Mouse (Mus musculus) C2C12 (cell line): ENCODE results near the gene Ajm1. TPM values are rescaled to one million over a fixed set of nuclear protein-coding genes. Genes with fewer than 3 reads are reported as not detected.

Source experiments
- H3K27me3 ChIP-seq: one replicate; pipeline ENCODE4 v1.6.1; 2011; ENCODE audit not compliant: control insufficient read depth, insufficient read depth, insufficient read length
- H3K36me3 ChIP-seq: one replicate; pipeline ENCODE4 v1.6.1; 2011; ENCODE audit not compliant: control insufficient read depth, insufficient read depth
- H3K4me3 ChIP-seq: one replicate; pipeline ENCODE4 v1.5.1; 2011; ENCODE audit warnings: mild to moderate bottlenecking, control low read depth; ENCODE audit not compliant: poor library complexity, insufficient read depth, severe bottlenecking
- H3K79me2 ChIP-seq: one replicate; pipeline ENCODE4 v1.6.1; 2011; ENCODE audit not compliant: control insufficient read depth, insufficient read depth
- H3K79me3 ChIP-seq: one replicate; pipeline ENCODE4 v1.6.1; 2011; ENCODE audit warnings: low read depth, control low read depth
- H3ac ChIP-seq: one replicate; pipeline ENCODE3; 2011; ENCODE audit warnings: low read depth; ENCODE audit not compliant: control insufficient read depth, insufficient read length
- CEBPB ChIP-seq: IDR thresholded peaks from one replicate; pipeline ENCODE4 v1.6.1; 2011; ENCODE audit warnings: low read depth, mild to moderate bottlenecking, control low read depth, moderate library complexity
- CTCF ChIP-seq: IDR thresholded peaks from one replicate; pipeline ENCODE4 v1.5.1; 2011; ENCODE audit not compliant: control insufficient read depth, insufficient read depth, insufficient read length
- FOSL1 ChIP-seq: IDR thresholded peaks from one replicate; pipeline ENCODE4 v1.8.0; 2011; ENCODE audit warnings: mild to moderate bottlenecking, low read length; ENCODE audit not compliant: poor library complexity, insufficient read depth, severe bottlenecking
- MAX ChIP-seq: IDR thresholded peaks from one replicate; pipeline ENCODE4 v1.6.1; 2011; ENCODE audit warnings: mild to moderate bottlenecking, control low read depth
- MYOD1 ChIP-seq: IDR thresholded peaks from one replicate; pipeline ENCODE4 v1.6.1; 2011; ENCODE audit warnings: low read depth; ENCODE audit not compliant: control insufficient read depth, insufficient read length
- MYOG ChIP-seq: IDR thresholded peaks from one replicate; pipeline ENCODE4 v1.6.1; 2011; ENCODE audit not compliant: control insufficient read depth, insufficient read length; ENCODE audit errors: extremely low read depth
- USF1 ChIP-seq: IDR thresholded peaks from one replicate; pipeline ENCODE4 v1.6.1; 2011; ENCODE audit warnings: low read depth, mild to moderate bottlenecking, control low read depth, moderate library complexity
- long read RNA-seq, 2 experiments: library from polyadenylated mRNA; unstranded; transcript quantifications; one replicate each; pipeline ENCODE4 v2.0.0; 2019 to 2020
- polyA plus RNA-seq: library from polyadenylated mRNA; unstranded; fragments of >200 nt; fragmentation: generic; extraction: Trizol; gene quantifications from one replicate; pipeline ENCODE4 v1.2.1, GENCODE M21; 2012; ENCODE audit warnings: missing spikeins

The Ajm1 gene
- 0.29 TPM for polyA plus RNA-seq
- long read RNA-seq, experiment 1, partial matches to known transcripts, result 0 of 1 reads
- long read RNA-seq, experiment 1, other reads (novel, unspliced or antisense), result 0 of 1 reads
- long read RNA-seq, experiment 2, result 0 reads

DNA sequence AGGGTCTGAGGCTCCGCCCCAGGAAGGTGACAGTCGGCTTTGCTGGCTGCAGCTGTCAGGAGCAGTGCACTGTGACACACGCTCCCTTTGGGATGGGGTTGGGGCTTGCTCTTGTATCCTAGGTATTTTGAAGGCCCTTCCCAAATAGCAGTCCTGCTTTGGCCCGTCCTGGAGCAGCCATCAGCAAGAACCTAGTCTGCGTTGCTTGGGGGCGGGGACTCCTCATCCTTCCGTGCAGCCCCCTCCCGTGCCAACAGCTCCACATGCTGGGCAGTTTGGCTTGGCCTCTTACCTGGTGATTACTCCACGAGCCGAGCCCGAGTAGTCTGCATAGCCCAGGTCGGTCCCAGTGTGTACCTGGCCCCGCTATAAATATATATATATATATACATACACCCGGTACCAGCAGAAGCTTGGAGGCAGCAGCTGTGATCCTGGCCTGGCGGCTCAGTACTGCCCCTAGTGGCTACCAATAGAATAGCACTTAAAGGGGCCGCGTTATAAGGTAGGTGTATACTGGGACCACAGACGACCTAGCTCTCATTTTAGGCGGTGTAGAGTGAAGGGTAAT, at the start of gene Ajm1:
Ajm1 (minus strand) TSS at position 464 of the 571 bp plus-strand sequence.
- Histone ChIP-seq H3K79me2 (no peaks in the 10 kb centered on the region), H3K79me3 (no peaks in the 10 kb centered on the region), H3ac (no peak within 1 kb of the TSS), H3K27me3 (no peaks in the 10 kb centered on the region), H3K4me3 (no peak within 1 kb of the TSS), H3K36me3 (peaks cover 30% of the 10 kb centered on the region)
- TF ChIP-seq MYOD1, result no peak
- no peak for TF ChIP-seq FOSL1
- TF ChIP-seq USF1, result no peak
- no peak for TF ChIP-seq CEBPB
- TF ChIP-seq CTCF, result peak; percentile 62
- TF ChIP-seq MAX, result no peak
- no peak for TF ChIP-seq MYOG

DNA sequence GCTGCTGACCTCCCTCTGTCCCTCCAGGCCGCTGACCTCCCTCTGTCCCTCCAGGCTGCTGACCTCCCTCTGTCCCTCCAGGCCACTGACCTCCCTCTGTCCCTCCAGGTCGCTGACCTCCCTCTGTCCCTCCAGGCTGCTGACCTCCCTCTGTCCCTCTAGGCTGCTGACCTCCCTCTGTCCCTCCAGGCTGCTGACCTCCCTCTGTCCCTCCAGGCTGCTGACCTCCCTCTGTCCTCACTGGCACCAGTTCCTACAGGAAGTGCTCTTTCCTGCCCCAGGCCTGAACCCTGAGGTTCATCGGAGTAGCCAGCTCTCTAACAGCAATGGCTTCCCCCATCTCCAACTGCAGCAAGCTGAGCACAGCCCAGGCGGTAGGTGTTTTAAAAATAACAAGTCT, 47.2 kb upstream of the Ajm1 start:
- peaks cover 22% of the 10 kb centered on the region for H3K27me3 ChIP-seq
- TF ChIP-seq MYOD1 (no peak), MYOG (no peak), MAX (no peak), USF1 (no peak), FOSL1 (no peak), CTCF (no peak), CEBPB (no peak)
- no peaks in the 10 kb centered on the region for H3K79me3 ChIP-seq
- no peak overlapping the region for H3K4me3 ChIP-seq
- no peaks in the 10 kb centered on the region for H3K79me2 ChIP-seq
- no peak overlapping the region for H3ac ChIP-seq
- H3K36me3 ChIP-seq, result no peaks in the 10 kb centered on the region

DNA sequence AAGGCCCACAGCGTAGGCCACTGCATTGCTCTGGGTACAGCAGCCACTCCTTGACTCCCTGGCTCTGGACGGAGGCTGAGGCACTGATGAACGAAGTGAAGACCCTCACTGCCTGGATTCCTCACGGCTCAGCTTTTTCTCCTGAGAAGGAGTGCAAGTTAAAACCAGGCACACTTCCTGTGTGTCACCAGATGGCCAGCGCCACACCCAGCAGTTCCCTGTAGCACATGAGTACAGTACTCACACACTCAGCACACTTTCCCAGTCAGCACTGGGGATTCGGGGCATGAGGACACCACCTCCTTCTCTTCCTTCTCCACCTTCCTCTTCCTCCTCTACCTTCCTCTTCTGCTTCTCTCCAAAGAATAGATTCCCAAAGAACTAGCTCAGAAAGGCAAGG, 46.3 kb upstream of the Ajm1 start, which contains the start of gene Fcna:
Fcna (minus strand) TSS at position 220 of the 400 bp plus-strand sequence.
- no peaks in the 10 kb centered on the region for H3K79me3 ChIP-seq
- TF ChIP-seq CEBPB, result no peak
- no peak for TF ChIP-seq MYOD1
- TF ChIP-seq MYOG, result no peak
- TF ChIP-seq USF1, result no peak
- TF ChIP-seq CTCF, result no peak
- no peak for TF ChIP-seq MAX
- TF ChIP-seq FOSL1, result no peak
- no peak within 1 kb of the TSS for H3K4me3 ChIP-seq
- H3K79me2 ChIP-seq, result no peaks in the 10 kb centered on the region
- no peak within 1 kb of the TSS for H3ac ChIP-seq
- H3K36me3 ChIP-seq, result no peaks in the 10 kb centered on the region
- peaks cover 26% of the 10 kb centered on the region for H3K27me3 ChIP-seq

DNA sequence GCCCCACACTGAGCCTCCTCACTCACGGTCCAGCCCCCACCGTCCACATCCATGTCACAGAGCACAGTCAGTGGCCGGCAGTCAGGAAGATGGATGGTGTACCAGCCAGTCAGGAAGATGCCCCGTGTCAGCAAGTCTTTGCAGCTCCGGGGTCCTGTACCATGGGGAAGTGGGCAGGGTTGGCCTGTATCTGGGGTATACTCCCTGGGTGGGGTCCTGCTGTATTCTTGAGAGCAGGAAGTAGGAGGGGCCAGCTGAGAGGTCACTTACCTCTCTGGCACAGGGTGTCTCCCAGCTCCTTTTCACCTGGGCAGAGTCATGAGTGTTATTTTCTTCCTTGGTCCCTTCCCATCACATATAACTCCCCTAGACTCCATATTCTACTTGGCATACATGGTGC, 44.4 kb upstream of the Ajm1 start:
- Histone ChIP-seq H3K4me3 (no peak overlapping the region), H3K27me3 (peaks cover 26% of the 10 kb centered on the region), H3K79me3 (no peaks in the 10 kb centered on the region), H3ac (no peak overlapping the region), H3K36me3 (no peaks in the 10 kb centered on the region), H3K79me2 (no peaks in the 10 kb centered on the region)
- TF ChIP-seq CEBPB, result no peak
- TF ChIP-seq MAX, result no peak
- no peak for TF ChIP-seq USF1
- no peak for TF ChIP-seq CTCF
- TF ChIP-seq MYOG, result no peak
- no peak for TF ChIP-seq FOSL1
- TF ChIP-seq MYOD1, result no peak

DNA sequence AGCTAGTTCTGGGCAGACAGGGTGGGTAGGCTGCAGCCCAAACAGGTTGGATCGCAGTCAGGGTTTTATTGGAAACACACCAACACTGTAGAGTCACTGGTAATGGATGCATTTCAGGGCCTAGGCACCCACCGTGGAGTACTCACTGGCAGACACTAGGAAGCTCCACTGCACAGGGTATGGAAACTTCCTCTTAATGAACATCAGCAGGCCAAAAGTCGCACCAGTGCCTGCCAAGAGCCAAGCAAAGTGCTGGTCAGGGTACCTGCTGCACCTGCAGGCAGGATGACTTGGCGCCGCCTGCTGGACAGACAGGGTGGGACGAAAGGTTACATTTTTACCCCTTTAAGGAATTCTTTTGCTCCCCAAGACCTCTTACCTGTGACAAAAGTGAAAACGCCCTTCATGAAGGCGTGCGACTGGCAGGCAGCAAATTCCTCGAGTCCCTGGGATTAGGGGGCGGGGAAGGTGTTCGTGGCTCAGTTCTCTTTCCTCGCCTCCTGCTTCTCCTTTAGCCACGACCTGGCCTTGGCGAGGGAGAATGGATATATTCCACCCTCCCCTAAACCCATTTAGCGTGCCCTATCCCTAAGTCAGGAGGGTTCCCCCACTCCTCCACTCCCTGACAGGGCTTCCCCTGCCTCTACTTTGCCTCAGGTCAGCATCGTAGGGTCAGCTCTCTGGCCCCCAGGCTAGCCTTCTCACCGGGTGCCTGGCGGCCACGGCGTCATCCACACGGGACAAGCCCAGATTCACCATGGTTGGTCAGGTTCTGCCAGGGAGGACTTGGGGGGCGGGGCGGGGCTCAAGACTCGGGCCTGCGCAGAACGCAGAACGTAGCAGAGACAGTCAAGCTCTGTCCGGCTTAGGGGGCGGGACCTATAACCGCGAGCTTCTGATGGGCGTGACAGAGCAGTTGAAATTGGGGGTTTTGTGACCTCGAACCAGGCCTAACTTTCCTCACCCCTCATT, 40.0 kb upstream of the Ajm1 start, which contains the start of gene Tmem141:
Tmem141 (minus strand) TSS at position 777 of the 972 bp plus-strand sequence.
- Histone ChIP-seq H3K79me3 (no peaks in the 10 kb centered on the region), H3K4me3 (no peak within 1 kb of the TSS), H3ac (peak within 1 kb of the TSS; percentile 31), H3K36me3 (no peaks in the 10 kb centered on the region), H3K79me2 (no peaks in the 10 kb centered on the region), H3K27me3 (peaks cover 36% of the 10 kb centered on the region)
- TF ChIP-seq MAX, result no peak
- no peak for TF ChIP-seq CEBPB
- no peak for TF ChIP-seq FOSL1
- TF ChIP-seq USF1, result no peak
- peak; percentile 42 for TF ChIP-seq CTCF
- TF ChIP-seq MYOG, result no peak
